Mouse (Mus musculus): ENCODE data around the gene Ppm1n.

DNA sequence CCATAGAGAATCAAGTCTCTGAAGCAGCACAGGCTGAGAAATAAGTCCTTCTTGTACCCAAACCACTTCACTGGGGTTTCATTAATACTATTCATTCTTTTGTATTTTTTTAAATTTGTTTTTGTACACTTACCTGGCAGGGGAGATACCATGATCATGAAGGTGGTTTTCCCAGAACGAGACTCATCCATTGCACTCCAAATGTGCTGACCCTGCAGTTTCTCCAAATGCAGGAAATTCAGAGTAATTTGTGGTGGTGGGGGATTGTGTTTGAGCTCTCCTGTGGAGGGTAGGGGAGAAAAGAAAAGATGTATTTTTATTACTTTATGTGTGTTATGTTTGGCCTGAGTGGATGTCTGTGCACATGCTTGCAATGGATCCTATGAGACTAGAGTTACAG lies 37.9 kb downstream of the Ppm1n start:
- TF ChIP-seq EP300 (IDR thresholded peaks at IDR 0.05; ENCODE audit: insufficient read depth, low read depth, low read length) (no peak), CTCF (IDR thresholded peaks at IDR 0.05; ENCODE audit: low read depth, low read length) (no peak)
